Mouse (Mus musculus): Measurements from ENCODE around the gene Clec2g. TPM values are rescaled to one million over a fixed set of nuclear protein-coding genes. Genes with fewer than 3 reads are reported as not detected.
"Not testable (repeated sequence)": the region's sequence is repeated elsewhere in the genome, so short reads cannot be mapped to it uniquely, and the experiment has no call there.

The Clec2g gene
- polyA plus RNA-seq, 1 experiment from 2014 or later = not detected

DNA sequence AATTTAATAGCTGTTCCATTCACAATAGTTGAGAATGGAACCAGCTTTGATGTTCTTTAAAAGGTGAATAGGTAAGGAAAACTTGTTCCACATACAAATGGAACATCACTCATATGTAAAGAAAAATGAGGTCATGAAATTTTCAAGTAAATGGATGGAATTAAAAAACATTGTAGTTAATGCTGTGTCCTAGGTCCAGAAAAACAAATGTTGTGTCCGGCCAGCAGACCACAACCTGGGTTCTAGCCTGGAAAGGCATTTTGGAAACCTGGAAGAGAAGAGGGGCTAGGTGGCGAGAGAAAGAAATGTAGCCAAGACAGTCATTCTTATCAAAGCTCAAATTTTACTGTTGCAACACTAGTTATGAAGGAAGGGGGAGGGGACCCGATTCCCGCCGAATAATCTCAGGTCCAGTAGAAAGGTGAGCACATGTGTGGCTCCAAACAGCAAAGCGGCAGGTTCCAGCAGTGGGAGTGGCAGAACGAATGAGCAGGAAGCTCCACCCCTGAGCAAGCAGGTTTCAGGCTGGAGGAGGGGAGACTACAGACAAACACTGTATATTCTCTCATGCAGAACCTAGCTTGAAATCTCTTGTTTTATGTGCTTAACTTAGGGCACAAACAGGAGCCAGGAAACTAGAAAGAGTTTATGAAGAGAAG lies 75.8 kb downstream of the Clec2g start:
- not testable (repeated sequence) for H3K4me2 ChIP-seq (ENCODE audit: low read length); H3K36me3 ChIP-seq (ENCODE audit: control insufficient read depth, insufficient read depth, low read length); H3K9ac ChIP-seq (ENCODE audit: low read length); H3K9me3 ChIP-seq (ENCODE audit: control insufficient read depth, low read length); H3K27me3 ChIP-seq (ENCODE audit: control insufficient read depth, insufficient read depth, low read length); H3K27ac ChIP-seq (replicated peaks in 1 of 2; ENCODE audit: control insufficient read depth in 1 of 2, insufficient read depth in 1 of 2, low read depth in 2 of 2, low read length in 2 of 2); H3K4me3 ChIP-seq (ENCODE audit: control insufficient read depth in 1 of 2, insufficient read depth in 1 of 2, low read depth in 1 of 2, low read length in 2 of 2); H3K4me1 ChIP-seq (ENCODE audit: control insufficient read depth in 2 of 2, insufficient read depth in 2 of 2, low read length in 2 of 2); ATAC-seq (ENCODE audit: insufficient number of reproducible peaks, insufficient read depth, low FRiP score, low read depth)
- 82% methylated on average over 7 of the region's 7 CpGs for WGBS

DNA sequence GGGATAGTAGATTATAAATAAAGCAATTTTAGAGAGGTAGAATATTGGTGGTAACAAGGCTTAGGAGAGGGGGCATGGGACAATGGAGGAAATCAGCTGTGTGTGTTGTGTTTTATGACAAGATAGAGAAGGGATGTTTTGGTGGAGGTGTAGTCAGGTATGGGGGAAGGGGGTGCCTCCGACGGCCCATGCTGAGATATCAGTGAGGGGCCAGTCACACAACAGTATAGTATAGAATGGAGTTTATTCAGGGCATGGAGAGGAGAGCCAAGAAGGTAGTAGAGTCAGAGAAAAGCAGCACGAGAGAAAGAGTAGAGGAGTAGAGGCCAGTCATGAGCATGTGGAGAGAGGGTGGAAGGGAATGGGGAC lies 76.3 kb downstream of the Clec2g start:
- ATAC-seq (ENCODE audit: insufficient number of reproducible peaks, insufficient read depth, low FRiP score, low read depth) = no peak
- Histone ChIP-seq H3K4me1 (ENCODE audit: control insufficient read depth in 2 of 2, insufficient read depth in 2 of 2, low read length in 2 of 2) (no peaks in the 10 kb centered on the region), H3K9ac (ENCODE audit: low read length) (no peak overlapping the region), H3K4me3 (ENCODE audit: control insufficient read depth in 1 of 2, insufficient read depth in 1 of 2, low read depth in 1 of 2, low read length in 2 of 2) (no peak overlapping the region), H3K27me3 (ENCODE audit: control insufficient read depth, insufficient read depth, low read length) (no peaks in the 10 kb centered on the region), H3K4me2 (ENCODE audit: low read length) (no peak overlapping the region), H3K9me3 (ENCODE audit: control insufficient read depth, low read length) (no peaks in the 10 kb centered on the region), H3K36me3 (ENCODE audit: control insufficient read depth, insufficient read depth, low read length) (no peaks in the 10 kb centered on the region), H3K27ac (replicated peaks in 1 of 2; ENCODE audit: control insufficient read depth in 1 of 2, insufficient read depth in 1 of 2, low read depth in 2 of 2, low read length in 2 of 2) (no peak overlapping the region)
- 81% methylated on average over 3 of the region's 3 CpGs for WGBS

DNA sequence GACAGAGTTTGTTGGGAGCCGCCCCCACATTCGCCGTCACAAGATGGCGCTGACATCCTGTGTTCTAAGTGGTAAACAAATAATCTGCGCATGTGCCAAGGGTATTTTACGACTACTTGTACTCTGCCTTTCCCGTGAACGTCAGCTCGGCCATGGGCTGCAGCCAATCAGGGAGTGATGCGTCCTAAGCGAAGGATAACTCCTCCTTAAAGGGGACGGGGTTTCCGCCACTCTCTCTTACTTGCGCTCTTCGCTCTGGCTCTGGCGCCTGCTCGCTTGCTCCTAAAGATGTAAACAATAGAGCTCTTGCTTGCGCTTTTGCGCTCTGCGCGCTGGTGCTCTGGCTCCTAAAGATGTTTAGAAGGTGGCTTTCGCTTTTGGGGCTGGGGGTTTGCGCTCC lies 77.8 kb downstream of the Clec2g start:
- 95% methylated on average over 17 of the region's 23 CpGs for WGBS
- H3K4me2 ChIP-seq (ENCODE audit: low read length); H3K4me1 ChIP-seq (ENCODE audit: control insufficient read depth in 2 of 2, insufficient read depth in 2 of 2, low read length in 2 of 2); H3K27ac ChIP-seq (replicated peaks in 1 of 2; ENCODE audit: control insufficient read depth in 1 of 2, insufficient read depth in 1 of 2, low read depth in 2 of 2, low read length in 2 of 2); H3K36me3 ChIP-seq (ENCODE audit: control insufficient read depth, insufficient read depth, low read length); ATAC-seq (ENCODE audit: insufficient number of reproducible peaks, insufficient read depth, low FRiP score, low read depth); H3K9me3 ChIP-seq (ENCODE audit: control insufficient read depth, low read length); H3K27me3 ChIP-seq (ENCODE audit: control insufficient read depth, insufficient read depth, low read length); H3K4me3 ChIP-seq (ENCODE audit: control insufficient read depth in 1 of 2, insufficient read depth in 1 of 2, low read depth in 1 of 2, low read length in 2 of 2); H3K9ac ChIP-seq (ENCODE audit: low read length): not testable (repeated sequence)

DNA sequence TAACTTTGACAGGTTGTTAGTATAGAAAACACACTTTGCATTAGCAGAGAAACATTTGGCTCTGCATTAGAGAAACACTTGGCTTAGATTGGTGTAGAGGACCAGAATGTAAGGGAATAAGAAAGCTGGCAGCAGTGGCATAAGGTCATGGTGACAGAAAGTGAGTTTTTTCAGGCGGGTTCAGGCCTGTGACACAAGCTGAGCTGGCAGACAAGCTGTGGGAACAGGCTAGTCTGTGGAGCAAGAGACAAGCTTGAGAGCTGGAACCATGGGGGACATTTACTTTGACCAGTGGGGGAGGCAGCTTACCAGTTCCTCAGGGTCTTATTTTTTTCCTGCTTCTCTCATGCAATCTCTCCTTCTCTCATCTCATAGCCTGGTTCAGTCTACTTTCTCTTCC lies 78.8 kb downstream of the Clec2g start:
- no peaks in the 10 kb centered on the region for H3K27me3 ChIP-seq (ENCODE audit: control insufficient read depth, insufficient read depth, low read length)
- H3K9me3 ChIP-seq (ENCODE audit: control insufficient read depth, low read length) = no peaks in the 10 kb centered on the region
- H3K36me3 ChIP-seq (ENCODE audit: control insufficient read depth, insufficient read depth, low read length) = no peaks in the 10 kb centered on the region
- no peak overlapping the region for H3K27ac ChIP-seq (replicated peaks in 1 of 2; ENCODE audit: control insufficient read depth in 1 of 2, insufficient read depth in 1 of 2, low read depth in 2 of 2, low read length in 2 of 2)
- H3K4me1 ChIP-seq (ENCODE audit: control insufficient read depth in 2 of 2, insufficient read depth in 2 of 2, low read length in 2 of 2) = no peaks in the 10 kb centered on the region
- no peak overlapping the region for H3K9ac ChIP-seq (ENCODE audit: low read length)
- ATAC-seq (ENCODE audit: insufficient number of reproducible peaks, insufficient read depth, low FRiP score, low read depth) = no peak
- H3K4me3 ChIP-seq (ENCODE audit: control insufficient read depth in 1 of 2, insufficient read depth in 1 of 2, low read depth in 1 of 2, low read length in 2 of 2) = no peak overlapping the region
- H3K4me2 ChIP-seq (ENCODE audit: low read length) = no peak overlapping the region
- 55% methylated on average over 1 of the region's 1 CpGs for WGBS

DNA sequence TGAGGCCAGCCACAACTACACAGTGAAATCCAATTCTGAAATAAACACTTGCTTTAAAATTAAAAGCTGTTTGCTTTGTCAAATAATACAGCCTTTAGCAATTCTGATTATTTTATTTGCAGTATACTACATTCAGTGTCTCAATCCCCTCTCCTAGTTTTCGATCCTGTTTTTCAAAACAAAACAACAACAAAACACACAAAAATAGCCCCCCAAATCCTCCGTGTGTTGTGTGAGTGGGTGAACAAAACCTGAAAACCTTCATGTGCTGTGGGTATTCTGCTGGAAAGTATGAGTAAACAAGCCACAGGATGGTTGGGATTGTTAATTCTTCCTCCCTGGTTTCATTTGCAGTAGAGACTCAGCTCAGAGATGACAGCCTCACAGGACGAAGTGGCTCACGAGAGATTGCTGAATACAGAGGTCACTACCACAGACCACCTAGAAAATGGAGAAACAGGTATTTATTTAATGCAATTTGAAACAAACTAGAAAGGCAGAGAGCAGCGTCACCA lies 79.6 kb downstream of the Clec2g start:
- WGBS = 80% methylated on average over 5 of the region's 5 CpGs
- Histone ChIP-seq H3K4me2 (ENCODE audit: low read length) (no peak overlapping the region), H3K9me3 (ENCODE audit: control insufficient read depth, low read length) (no peaks in the 10 kb centered on the region), H3K9ac (ENCODE audit: low read length) (no peak overlapping the region), H3K36me3 (ENCODE audit: control insufficient read depth, insufficient read depth, low read length) (no peaks in the 10 kb centered on the region), H3K27me3 (ENCODE audit: control insufficient read depth, insufficient read depth, low read length) (no peaks in the 10 kb centered on the region), H3K4me1 (ENCODE audit: control insufficient read depth in 2 of 2, insufficient read depth in 2 of 2, low read length in 2 of 2) (no peaks in the 10 kb centered on the region), H3K4me3 (ENCODE audit: control insufficient read depth in 1 of 2, insufficient read depth in 1 of 2, low read depth in 1 of 2, low read length in 2 of 2) (no peak overlapping the region), H3K27ac (replicated peaks in 1 of 2; ENCODE audit: control insufficient read depth in 1 of 2, insufficient read depth in 1 of 2, low read depth in 2 of 2, low read length in 2 of 2) (no peak overlapping the region)
- ATAC-seq (ENCODE audit: insufficient number of reproducible peaks, insufficient read depth, low FRiP score, low read depth) = no peak

DNA sequence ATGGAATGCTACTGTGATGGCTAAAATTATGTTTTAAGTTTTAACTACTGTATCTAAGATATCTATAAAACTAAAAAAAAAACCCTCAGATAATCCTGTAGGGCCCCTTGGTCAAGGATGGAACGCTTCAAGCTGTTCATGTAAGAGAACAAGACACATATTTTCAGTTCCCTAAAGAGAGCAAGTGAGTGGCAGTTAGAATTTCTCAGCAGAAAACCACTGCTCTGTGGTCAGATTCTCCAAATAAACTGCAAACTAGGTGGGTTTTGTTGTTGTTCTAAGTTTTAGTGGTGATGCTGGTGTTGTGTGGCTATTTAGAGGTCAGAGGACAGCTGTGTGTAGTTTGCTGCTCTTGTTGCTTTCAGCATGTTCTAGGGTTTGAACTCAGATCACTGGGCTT lies 80.2 kb downstream of the Clec2g start:
- no peaks in the 10 kb centered on the region for H3K36me3 ChIP-seq (ENCODE audit: control insufficient read depth, insufficient read depth, low read length)
- no peaks in the 10 kb centered on the region for H3K27me3 ChIP-seq (ENCODE audit: control insufficient read depth, insufficient read depth, low read length)
- no peaks in the 10 kb centered on the region for H3K4me1 ChIP-seq (ENCODE audit: control insufficient read depth in 2 of 2, insufficient read depth in 2 of 2, low read length in 2 of 2)
- no peak overlapping the region for H3K27ac ChIP-seq (replicated peaks in 1 of 2; ENCODE audit: control insufficient read depth in 1 of 2, insufficient read depth in 1 of 2, low read depth in 2 of 2, low read length in 2 of 2)
- 74% methylated on average over 1 of the region's 1 CpGs for WGBS
- ATAC-seq (ENCODE audit: insufficient number of reproducible peaks, insufficient read depth, low FRiP score, low read depth) = no peak
- no peaks in the 10 kb centered on the region for H3K9me3 ChIP-seq (ENCODE audit: control insufficient read depth, low read length)
- H3K9ac ChIP-seq (ENCODE audit: low read length) = no peak overlapping the region
- H3K4me2 ChIP-seq (ENCODE audit: low read length) = no peak overlapping the region
- H3K4me3 ChIP-seq (ENCODE audit: control insufficient read depth in 1 of 2, insufficient read depth in 1 of 2, low read depth in 1 of 2, low read length in 2 of 2) = no peak overlapping the region

DNA sequence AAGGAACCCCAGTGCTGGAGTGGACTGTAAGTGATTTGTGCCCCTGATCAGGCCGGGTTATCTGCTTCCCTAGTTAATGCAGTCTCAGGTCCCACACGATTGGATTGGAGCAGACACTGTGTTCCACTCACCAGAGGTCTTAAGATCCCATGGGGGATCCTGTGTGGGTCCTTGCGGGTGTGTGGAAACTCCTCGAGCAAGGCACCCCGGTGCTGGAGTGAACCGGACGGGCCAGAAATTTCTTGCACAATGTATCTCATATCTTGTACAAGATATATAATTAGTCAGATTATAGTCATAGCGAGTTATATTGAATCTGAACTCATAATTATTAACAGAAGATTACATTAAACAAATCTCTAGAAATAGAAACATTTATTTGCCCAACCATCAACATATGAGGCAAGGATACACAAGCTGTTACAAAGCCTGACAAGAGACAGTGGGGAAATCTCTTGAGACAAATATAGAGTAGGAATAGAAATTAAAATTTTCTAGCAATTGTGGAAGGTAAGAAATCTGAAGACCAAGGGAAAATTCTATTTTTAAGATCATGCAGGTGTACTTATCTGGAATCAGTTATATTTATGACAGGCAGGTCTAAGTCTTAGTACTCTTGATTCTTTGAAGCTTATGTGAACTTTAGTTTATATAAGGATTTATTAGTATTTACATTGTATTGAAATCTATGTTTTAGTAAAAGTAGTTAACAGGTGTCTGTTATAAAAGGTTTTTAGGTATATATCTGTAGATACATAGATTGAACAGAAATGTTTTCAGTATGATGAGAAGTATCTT lies 93.5 kb downstream of the Clec2g start:
- no peaks in the 10 kb centered on the region for H3K4me1 ChIP-seq (ENCODE audit: control insufficient read depth in 2 of 2, insufficient read depth in 2 of 2, low read length in 2 of 2)
- no peak overlapping the region for H3K27ac ChIP-seq (replicated peaks in 1 of 2; ENCODE audit: control insufficient read depth in 1 of 2, insufficient read depth in 1 of 2, low read depth in 2 of 2, low read length in 2 of 2)
- no peak overlapping the region for H3K9ac ChIP-seq (ENCODE audit: low read length)
- no peaks in the 10 kb centered on the region for H3K36me3 ChIP-seq (ENCODE audit: control insufficient read depth, insufficient read depth, low read length)
- no peak overlapping the region for H3K4me2 ChIP-seq (ENCODE audit: low read length)
- no peaks in the 10 kb centered on the region for H3K27me3 ChIP-seq (ENCODE audit: control insufficient read depth, insufficient read depth, low read length)
- no peak for ATAC-seq (ENCODE audit: insufficient number of reproducible peaks, insufficient read depth, low FRiP score, low read depth)
- H3K4me3 ChIP-seq (ENCODE audit: control insufficient read depth in 1 of 2, insufficient read depth in 1 of 2, low read depth in 1 of 2, low read length in 2 of 2) = no peak overlapping the region
- no peaks in the 10 kb centered on the region for H3K9me3 ChIP-seq (ENCODE audit: control insufficient read depth, low read length)
- 80% methylated on average over 8 of the region's 8 CpGs for WGBS

Data from heart, embryonic 14.5 days (tissue).